Comparison of ENCODE assay signal across 9 mouse cellular contexts in the genomic region with DNA sequence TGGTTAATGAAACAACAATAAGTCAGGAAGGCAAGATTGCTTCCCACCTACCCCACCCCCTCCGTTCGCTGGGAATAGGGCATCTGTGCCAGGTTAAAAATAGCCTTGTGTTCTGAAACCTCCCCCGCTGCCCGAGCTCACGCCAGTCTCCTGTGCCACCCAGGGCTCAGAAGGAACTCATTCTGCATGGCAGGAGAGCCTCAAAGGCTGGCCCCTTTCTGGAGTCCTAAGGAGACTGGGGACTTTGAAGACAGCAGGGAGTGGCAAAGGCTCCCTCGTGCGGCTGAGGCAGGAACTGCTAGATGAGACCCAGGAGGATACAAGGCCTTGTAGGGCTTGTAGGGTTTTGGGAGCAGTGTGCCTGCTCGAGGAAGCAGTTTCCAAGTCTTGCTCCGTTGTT. TPM values are rescaled to one million over a fixed set of nuclear protein-coding genes. Genes with fewer than 3 reads are reported as not detected.
A peak's percentile ranks its signal among the peaks of the same experiment; 100 is the strongest.
DNase-seq lines count a peak whose midpoint lies in the region; ATAC-seq lines count a peak whose summit lies in the region.
"Had no signal": no experiment of that assay in that cellular context is flagged by ENCODE, and none has a peak within 500 bp of the region (broad histone marks: within the 10 kb centered on the region; RNA-seq: fewer than 3 reads in every experiment).

No protein-coding gene starts in this region.

- H3K27ac ChIP-seq in forebrain, embryonic 15.5 days (replicated peaks) = peak overlapping the region; percentile 75
- H3K27ac ChIP-seq in lung, embryonic 16.5 days (ENCODE audit: low read length) = no peak overlapping the region
- H3K27ac ChIP-seq: liver, embryonic 15.5 days had no signal

- ATAC-seq in forebrain, embryonic 15.5 days (replicated peaks) = peak; percentile 80
- ATAC-seq in lung, embryonic 16.5 days (ENCODE audit: low read depth) = no peak

- peak overlapping the region; percentile 42 for H3K4me2 ChIP-seq in forebrain, embryonic 15.5 days (replicated peaks)
- H3K4me2 ChIP-seq in lung, embryonic 16.5 days (ENCODE audit: low read depth, low read length) = peak overlapping the region; percentile 39
- H3K4me2 ChIP-seq: liver, embryonic 15.5 days had no signal

- peak overlapping the region; percentile 12; the same call in 1 of the 2 replicates for H3K4me3 ChIP-seq in forebrain, embryonic 15.5 days
- H3K4me3 ChIP-seq in lung, embryonic 16.5 days (ENCODE audit: low read length) = no peak overlapping the region
- H3K4me3 ChIP-seq: liver, embryonic 15.5 days had no signal

- H3K9me3 ChIP-seq in forebrain, embryonic 15.5 days = no peaks in the 10 kb centered on the region
- no peaks in the 10 kb centered on the region for H3K9me3 ChIP-seq in lung, embryonic 16.5 days (ENCODE audit: control insufficient read depth, low read length)
- H3K9me3 ChIP-seq: liver, embryonic 15.5 days had no signal

- peaks cover 30% of the 10 kb centered on the region for H3K4me1 ChIP-seq in forebrain, embryonic 15.5 days
- H3K4me1 ChIP-seq in lung, embryonic 16.5 days (replicated peaks; ENCODE audit: control insufficient read depth, insufficient read depth, low read length) = peaks cover 8% of the 10 kb centered on the region

- H3K27me3 ChIP-seq in forebrain, embryonic 15.5 days = peaks cover 22% of the 10 kb centered on the region; the same call in 1 of the 2 replicates
- peaks cover 3% of the 10 kb centered on the region; the same call in 1 of the 2 replicates for H3K27me3 ChIP-seq in lung, embryonic 16.5 days (ENCODE audit: control insufficient read depth, insufficient read depth, low read depth, low read length)

- H3K9ac ChIP-seq in forebrain, embryonic 15.5 days (replicated peaks) = no peak overlapping the region
- H3K9ac ChIP-seq in lung, embryonic 16.5 days (ENCODE audit: low read length) = no peak overlapping the region
- H3K9ac ChIP-seq: liver, embryonic 15.5 days had no signal

- 5% methylated on average over 9 of the region's 9 CpGs for WGBS in forebrain, embryonic 15.5 days
- 7% methylated on average over 9 of the region's 9 CpGs for WGBS in lung, embryonic 16.5 days

- H3K36me3 ChIP-seq in forebrain, embryonic 15.5 days = no peaks in the 10 kb centered on the region
- H3K36me3 ChIP-seq in lung, embryonic 16.5 days (ENCODE audit: control insufficient read depth, insufficient read depth, low read length) = no peaks in the 10 kb centered on the region
- H3K36me3 ChIP-seq: liver, embryonic 15.5 days had no signal

- DNase-seq in ES-CJ7 (ENCODE audit: low read depth, low spot score) = peak; percentile 87
- DNase-seq in c-Kit-positive CD71-positive TER-119-positive erythroid progenitor cells, embryonic 14.5 days (ENCODE audit: low spot score) = peak; percentile 52
- DNase-seq in heart, postnatal 4 days = peak; percentile 77
- peak; percentile 79 to 87 for DNase-seq in layer of hippocampus, adult 8-10 months (ENCODE audit: low spot score in 2 of 2)
- DNase-seq in ovary, postnatal 10 days (ENCODE audit: low spot score) = peak; percentile 26
- peak; percentile 80 for DNase-seq in thymus, postnatal 0 days (ENCODE audit: low spot score)

RNA-seq across cellular contexts. Expression of gene Bhlha9, which starts 24.8 kb away (rescaled TPM):
- polyA plus RNA-seq in forebrain, embryonic 15.5 days (2015; fragmentation: Nextera tagmentation; extraction: Ambion mirVana) = 0.51 and 0.65 TPM in 2 replicates
- not detected for total RNA-seq in heart, postnatal 4 days (2021)
- total RNA-seq in layer of hippocampus, adult 8-10 months (2022) = 1 to 10 TPM; 3.3 to 4.8 (median 3.8) TPM
- 0.20 TPM in 1 of 2 replicates, not detected in the other for polyA plus RNA-seq in lung, embryonic 16.5 days (2015; fragmentation: Nextera tagmentation; extraction: Ambion mirVana)
- polyA plus RNA-seq in thymus, postnatal 0 days (2015; fragmentation: Nextera tagmentation; extraction: Ambion mirVana) = not detected in 2 replicates
- polyA plus RNA-seq: liver, embryonic 15.5 days had no signal

RNA-seq across cellular contexts. Expression of gene Abr, which starts 25.4 kb away (rescaled TPM):
- polyA plus RNA-seq in forebrain, embryonic 15.5 days (2015; fragmentation: Nextera tagmentation; extraction: Ambion mirVana) = 111 and 112 TPM in 2 replicates
- total RNA-seq in heart, postnatal 4 days (2021) = 10 to 100 TPM; 40.6 to 41.5 TPM
- 100 to 1,000 TPM; 464 to 480 (median 470) TPM for total RNA-seq in layer of hippocampus, adult 8-10 months (2022)
- polyA plus RNA-seq in lung, embryonic 16.5 days (2015; fragmentation: Nextera tagmentation; extraction: Ambion mirVana) = 19.1 and 21.6 TPM in 2 replicates
- 21.7 and 23.9 TPM in 2 replicates for polyA plus RNA-seq in thymus, postnatal 0 days (2015; fragmentation: Nextera tagmentation; extraction: Ambion mirVana)

RNA-seq across cellular contexts. Expression of gene Trarg1, which starts 32.1 kb away (rescaled TPM):
- 0.24 and 0.56 TPM in 2 replicates for polyA plus RNA-seq in forebrain, embryonic 15.5 days (2015; fragmentation: Nextera tagmentation; extraction: Ambion mirVana)
- 1 to 10 TPM; 1.5 to 1.7 TPM for total RNA-seq in heart, postnatal 4 days (2021)
- total RNA-seq in layer of hippocampus, adult 8-10 months (2022) = under 1 TPM; 0.39 to 0.57 (median 0.46) TPM
- polyA plus RNA-seq in lung, embryonic 16.5 days (2015; fragmentation: Nextera tagmentation; extraction: Ambion mirVana) = 1.1 and 1.2 TPM in 2 replicates
- 1.6 and 1.9 TPM in 2 replicates for polyA plus RNA-seq in thymus, postnatal 0 days (2015; fragmentation: Nextera tagmentation; extraction: Ambion mirVana)
- polyA plus RNA-seq: liver, embryonic 15.5 days had no signal

Comparison
In these comparisons a context has a peak if more than half of its experiments do, and no peak if none do; other contexts are left out.
1. DNase-seq: peak in every context shown above with its lines; median percentile 87 in ES-CJ7; 83 in layer of hippocampus, adult 8-10 months; 80 in thymus, postnatal 0 days; 77 in heart, postnatal 4 days; 52 in c-Kit-positive CD71-positive TER-119-positive erythroid progenitor cells, embryonic 14.5 days; 26 in ovary, postnatal 10 days.